Mouse (Mus musculus) kidney, postnatal 0 days (tissue): ENCODE data around the gene Ppp1cc. TPM values are rescaled to one million over a fixed set of nuclear protein-coding genes. Genes with fewer than 3 reads are reported as not detected.

Experiments used
- ATAC-seq: fragments of 200-750 bp; cut with Nextera tagmentation; replicated peaks from 2 replicates; pipeline ENCODE4 v1.8.0; 2017; ENCODE audit warnings: low read depth, moderate number of reproducible peaks, moderate TSS enrichment, moderate library complexity; ENCODE audit not compliant: low FRiP score
- DNase-seq: peaks from one replicate; pipeline ENCODE4 v3.0.0-alpha.2; 2016; ENCODE audit warnings: low spot score
- H3K27ac ChIP-seq: fragments of 300-500 bp; sonication (generic); 2 replicates; pipeline ENCODE4 v1.5.1; 2014; ENCODE audit warnings: mild to moderate bottlenecking
- H3K27me3 ChIP-seq: fragments of 300-500 bp; sonication (generic); 2 replicates; pipeline ENCODE4 v1.6.1; 2014; ENCODE audit warnings: low read length, mixed read lengths; ENCODE audit not compliant: insufficient read depth
- H3K36me3 ChIP-seq: fragments of 300-500 bp; sonication (generic); 2 replicates; pipeline ENCODE4 v1.6.1; 2014; ENCODE audit warnings: low read length, mixed read lengths; ENCODE audit not compliant: insufficient read depth
- H3K4me1 ChIP-seq: fragments of 300-500 bp; sonication (generic); replicated peaks from 2 replicates; pipeline ENCODE4 v1.6.1; 2014; ENCODE audit warnings: antibody characterized with exemption, low read length, mixed read lengths; ENCODE audit not compliant: insufficient read depth
- H3K4me2 ChIP-seq: fragments of 300-500 bp; sonication (generic); 2 replicates; pipeline ENCODE4 v1.6.1; 2014; ENCODE audit warnings: mild to moderate bottlenecking, low read length, moderate library complexity, mixed read lengths
- H3K4me3 ChIP-seq: fragments of 300-500 bp; sonication (generic); replicated peaks from 2 replicates; pipeline ENCODE4 v1.5.1; 2014; ENCODE audit warnings: low read depth, low read length
- H3K9ac ChIP-seq: fragments of 300-500 bp; sonication (generic); 2 replicates; pipeline ENCODE4 v1.6.1; 2014; ENCODE audit warnings: low read depth, low read length
- H3K9me3 ChIP-seq: fragments of 300-500 bp; sonication (generic); replicated peaks from 2 replicates; pipeline ENCODE4 v1.6.1; 2016; ENCODE audit warnings: low read length, inconsistent platforms, mixed read lengths
- CTCF ChIP-seq: IDR thresholded peaks from 2 replicates; pipeline ENCODE4 v1.5.1; 2016; ENCODE audit warnings: antibody characterized with exemption, low read depth, mild to moderate bottlenecking, moderate library complexity
- WGBS: fragments of 180-500 bp; shearing (Covaris S2); extraction: QIAGEN DNeasy Blood & Tissue Kit; methylation state at CpG from one replicate; pipeline ENCODE4 v1.1.7; 2014; 5-methylcytosine and 5-hydroxymethylcytosine counted together
- polyA plus RNA-seq: library from polyadenylated mRNA; unstranded; fragments of >200 nt; fragmentation: Nextera tagmentation; extraction: Ambion mirVana; gene quantifications from 2 replicates; pipeline ENCODE4 v1.2.1, GENCODE M21; 2015

The Ppp1cc gene
- polyA plus RNA-seq, 1 experiment from 2014 or later: 220 TPM

DNA sequence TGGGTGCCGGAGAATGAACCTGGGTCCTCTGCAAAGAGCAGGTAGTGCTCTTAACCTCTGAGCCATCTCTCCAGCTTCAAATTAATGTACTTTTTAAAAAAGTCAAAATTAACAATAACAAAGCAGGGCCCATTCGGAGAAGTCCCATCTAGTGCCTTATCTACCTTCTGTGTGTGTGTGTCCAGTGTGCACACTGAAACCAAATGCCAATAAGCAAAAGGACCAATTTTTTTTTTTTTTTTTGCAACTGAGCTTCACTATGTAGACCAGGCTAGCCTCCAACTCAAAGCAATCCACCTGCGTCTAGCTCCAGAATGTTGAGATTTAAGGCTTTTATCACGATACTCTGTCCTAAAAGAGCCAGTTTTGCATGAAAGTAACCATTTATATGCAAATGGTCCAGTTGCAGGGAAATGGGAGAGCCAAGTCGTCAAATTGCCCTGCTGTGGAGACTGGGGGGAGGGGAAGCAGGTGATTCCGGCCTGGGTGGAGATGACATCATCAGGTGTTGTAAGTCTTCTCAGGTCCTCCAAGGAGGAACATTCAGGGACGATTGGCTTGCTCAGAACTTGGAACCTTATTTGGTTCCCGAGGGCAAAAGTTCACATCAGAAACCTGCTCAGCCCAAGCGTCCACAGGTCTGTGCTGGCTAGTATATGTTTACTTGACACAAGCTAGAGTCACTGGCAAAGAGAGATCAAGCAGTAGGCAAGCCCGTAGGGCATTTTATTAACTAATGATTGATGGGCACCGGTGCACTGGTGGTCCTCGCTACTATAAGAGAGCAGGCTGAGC, 33.4 kb downstream of the Ppp1cc start:
- DNase-seq (peak; percentile 22), ATAC-seq (peak; percentile 86)
- H3K4me3 ChIP-seq: no peak overlapping the region
- no peak overlapping the region for H3K9ac ChIP-seq
- no peaks in the 10 kb centered on the region for H3K36me3 ChIP-seq
- WGBS: 48% methylated on average over 12 of the region's 12 CpGs
- no peak overlapping the region for H3K4me2 ChIP-seq
- H3K4me1 ChIP-seq: no peaks in the 10 kb centered on the region
- no peaks in the 10 kb centered on the region for H3K27me3 ChIP-seq
- H3K9me3 ChIP-seq: no peaks in the 10 kb centered on the region
- H3K27ac ChIP-seq: peak overlapping the region; percentile 61
- TF ChIP-seq CTCF: no peak

DNA sequence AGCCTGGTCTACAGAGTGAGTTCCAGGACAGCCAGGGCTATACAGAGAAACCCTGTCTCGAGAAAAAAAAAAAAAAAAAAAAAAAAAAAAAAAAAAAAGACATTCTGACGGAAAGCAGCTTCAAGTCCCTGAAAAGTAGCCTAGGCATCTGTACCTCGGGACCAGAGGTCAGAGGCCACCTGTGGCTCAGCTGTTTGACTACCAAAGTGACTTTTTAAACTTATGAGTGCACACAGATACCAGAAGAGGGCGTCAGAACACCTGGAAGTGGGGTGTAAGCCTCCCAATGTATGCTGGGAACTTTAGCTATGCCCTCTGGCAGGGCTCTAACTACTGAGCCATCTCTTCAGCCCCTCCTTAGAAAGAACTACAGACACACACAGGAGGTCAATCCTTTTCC, 34.3 kb downstream of the Ppp1cc start:
- Histone ChIP-seq H3K9ac (no peak overlapping the region), H3K4me3 (no peak overlapping the region), H3K27ac (0 out of 2 replicates have a peak overlapping the region, but pooled peaks have one; percentile 61), H3K36me3 (no peaks in the 10 kb centered on the region), H3K9me3 (no peaks in the 10 kb centered on the region), H3K4me2 (no peak overlapping the region), H3K4me1 (no peaks in the 10 kb centered on the region), H3K27me3 (no peaks in the 10 kb centered on the region)
- 39% methylated on average over 3 of the region's 4 CpGs for WGBS
- ATAC-seq (no peak), DNase-seq (no peak)
- peak; percentile 27; the same call in 1 of the 2 replicates for TF ChIP-seq CTCF

DNA sequence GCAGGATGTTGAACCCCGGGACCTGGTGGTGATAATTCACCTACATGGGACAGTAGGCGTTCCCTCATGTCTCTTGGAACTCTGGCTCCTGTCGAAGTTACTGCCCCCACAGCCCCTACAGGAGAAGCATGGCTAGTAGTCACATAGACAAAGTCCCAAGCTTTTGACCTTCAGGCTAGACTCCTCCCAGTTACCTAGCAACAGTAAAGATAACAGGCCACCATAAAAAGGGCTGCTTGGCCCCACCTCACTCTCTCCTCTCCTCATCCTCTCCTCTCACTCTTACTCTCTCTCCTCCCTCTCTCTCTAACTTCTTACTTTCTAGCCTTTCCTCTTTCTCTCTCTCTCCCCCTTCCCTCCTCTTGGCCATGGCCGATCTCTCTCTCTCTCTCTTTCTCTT, 42.8 kb downstream of the Ppp1cc start:
- no peak overlapping the region for H3K4me3 ChIP-seq
- no peak overlapping the region for H3K27ac ChIP-seq
- no peak overlapping the region for H3K4me2 ChIP-seq
- H3K9ac ChIP-seq: no peak overlapping the region
- no peak for TF ChIP-seq CTCF
- no peaks in the 10 kb centered on the region for H3K27me3 ChIP-seq
- no peak for ATAC-seq
- WGBS: 73% methylated on average over 4 of the region's 4 CpGs
- H3K4me1 ChIP-seq: no peaks in the 10 kb centered on the region
- H3K9me3 ChIP-seq: no peaks in the 10 kb centered on the region
- no peak for DNase-seq
- no peaks in the 10 kb centered on the region for H3K36me3 ChIP-seq

DNA sequence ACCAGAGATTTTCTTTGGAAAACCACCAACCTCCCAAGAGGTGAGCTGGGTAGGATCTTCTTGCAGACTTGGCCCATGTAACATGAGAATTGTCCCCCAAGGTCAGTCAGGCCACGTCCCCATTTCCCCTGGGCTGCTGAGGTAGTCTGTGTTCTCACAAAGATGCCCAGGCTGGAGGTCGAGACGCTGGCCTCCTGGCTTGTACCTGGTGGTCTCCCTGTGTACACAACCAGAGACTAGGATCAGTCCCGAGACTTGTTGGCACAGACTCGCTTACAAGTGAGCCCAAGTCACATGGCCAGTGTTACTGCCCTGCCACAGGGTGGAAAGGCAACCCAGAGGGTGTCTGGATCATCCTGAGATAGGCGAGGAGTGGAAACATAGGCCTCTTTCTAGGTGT, 43.8 kb downstream of the Ppp1cc start:
- H3K4me2 ChIP-seq: no peak overlapping the region
- H3K9me3 ChIP-seq: no peaks in the 10 kb centered on the region
- H3K27ac ChIP-seq: no peak overlapping the region
- H3K4me1 ChIP-seq: no peaks in the 10 kb centered on the region
- 89% methylated on average over 6 of the region's 6 CpGs for WGBS
- no peak for ATAC-seq
- no peak overlapping the region for H3K9ac ChIP-seq
- H3K4me3 ChIP-seq: no peak overlapping the region
- DNase-seq: no peak
- TF ChIP-seq CTCF: no peak
- no peaks in the 10 kb centered on the region for H3K36me3 ChIP-seq
- no peaks in the 10 kb centered on the region for H3K27me3 ChIP-seq

DNA sequence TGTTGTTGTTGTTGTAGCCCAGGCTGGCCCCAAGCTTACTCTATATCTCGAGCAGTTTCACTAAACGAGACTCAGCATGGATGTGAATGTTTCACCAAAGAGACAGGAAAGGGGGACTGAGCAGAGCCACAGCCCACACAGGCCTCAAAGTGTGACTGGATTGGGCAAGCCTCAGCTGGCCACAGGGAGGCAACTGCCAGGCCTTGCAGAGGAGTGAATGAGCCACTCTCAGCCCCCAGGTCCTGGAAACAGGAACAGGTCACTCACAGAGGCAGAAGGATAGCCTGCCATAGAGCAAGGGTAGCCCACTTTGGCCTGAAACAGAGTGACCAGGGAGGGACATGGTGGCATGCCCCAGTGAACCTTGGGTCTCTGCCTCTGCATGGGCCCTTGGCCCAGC, 46.1 kb downstream of the Ppp1cc start:
- DNase-seq (no peak), ATAC-seq (no peak)
- 64% methylated on average over 2 of the region's 2 CpGs for WGBS
- H3K4me2 ChIP-seq: no peak overlapping the region
- no peak overlapping the region for H3K27ac ChIP-seq
- H3K4me3 ChIP-seq: no peak overlapping the region
- H3K4me1 ChIP-seq: 0 out of 2 replicates have a peak, but pooled peaks cover 2% of the 10 kb centered on the region
- no peak for TF ChIP-seq CTCF
- no peaks in the 10 kb centered on the region for H3K27me3 ChIP-seq
- no peak overlapping the region for H3K9ac ChIP-seq
- no peaks in the 10 kb centered on the region for H3K9me3 ChIP-seq
- no peaks in the 10 kb centered on the region for H3K36me3 ChIP-seq

DNA sequence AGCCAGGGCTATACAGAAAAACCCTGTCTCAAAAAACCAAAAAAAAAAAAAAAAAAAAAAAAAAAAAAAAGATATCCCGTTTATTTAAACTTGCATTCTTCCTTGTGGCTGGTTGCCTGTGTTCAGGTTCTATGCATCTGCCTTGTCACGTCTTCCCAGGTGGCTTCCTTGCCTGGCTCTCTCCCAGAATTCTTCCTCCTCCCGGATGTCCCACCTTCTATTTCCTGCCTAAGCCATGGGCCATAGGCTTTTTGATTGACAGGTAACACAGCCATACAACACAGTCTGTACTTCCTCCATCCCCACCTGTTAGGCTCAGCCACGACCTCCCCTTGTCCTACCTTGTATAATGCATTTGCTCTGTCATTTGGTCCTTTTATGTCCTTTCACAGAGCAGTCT, 48.4 kb downstream of the Ppp1cc start, which contains the start of gene Hvcn1:
Gene Hvcn1 (plus strand): TSS at position 330 of the 400 bp plus-strand sequence.
- Histone ChIP-seq H3K4me3 (no peak within 1 kb of the TSS), H3K9ac (no peak within 1 kb of the TSS), H3K36me3 (no peaks in the 10 kb centered on the region), H3K4me1 (0 out of 2 replicates have a peak, but pooled peaks cover 3% of the 10 kb centered on the region), H3K27me3 (no peaks in the 10 kb centered on the region), H3K4me2 (no peak within 1 kb of the TSS), H3K9me3 (no peaks in the 10 kb centered on the region), H3K27ac (no peak within 1 kb of the TSS)
- ATAC-seq: no peak
- 71% methylated on average over 4 of the region's 4 CpGs for WGBS
- no peak for DNase-seq
- no peak for TF ChIP-seq CTCF

DNA sequence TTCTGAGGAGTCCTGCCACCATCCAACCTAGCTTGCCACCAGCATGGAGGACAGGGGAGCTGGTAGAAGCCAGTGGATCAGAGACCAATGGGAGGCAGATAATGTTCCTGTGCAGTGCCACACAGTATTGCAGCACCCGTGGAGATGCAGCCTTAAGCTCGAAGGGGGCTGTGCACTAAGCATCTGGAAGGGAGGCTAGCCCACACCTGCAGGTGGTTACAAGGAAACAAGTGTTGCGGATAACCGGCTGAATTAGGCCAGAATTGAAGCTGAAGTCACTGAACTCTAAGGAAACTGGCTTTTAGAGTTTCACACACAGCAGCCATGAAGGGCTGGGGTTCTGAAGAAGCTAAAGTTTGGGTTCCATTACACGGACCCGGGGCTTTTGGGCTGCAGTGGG, 50.8 kb downstream of the Ppp1cc start:
- Histone ChIP-seq H3K9me3 (no peaks in the 10 kb centered on the region), H3K4me2 (no peak overlapping the region), H3K9ac (no peak overlapping the region), H3K4me3 (no peak overlapping the region), H3K4me1 (0 out of 2 replicates have a peak, but pooled peaks cover 3% of the 10 kb centered on the region), H3K27ac (peak overlapping the region; percentile 68; the same call in 1 of the 2 replicates), H3K36me3 (no peaks in the 10 kb centered on the region), H3K27me3 (no peaks in the 10 kb centered on the region)
- 41% methylated on average over 6 of the region's 6 CpGs for WGBS
- DNase-seq (no peak), ATAC-seq (no peak)
- TF ChIP-seq CTCF: no peak
